Mouse (Mus musculus) kidney, adult 2 months (tissue): ENCODE results near the gene Dapp1.

ENCODE experiments used
- CTCF ChIP-seq: fragments of 200-500 bp; conservative IDR thresholded peaks from 2 replicates; pipeline ENCODE4 v1.5.1; 2011; ENCODE audit warnings: low read depth, mild to moderate bottlenecking, control low read depth, low read length, moderate library complexity, mixed read lengths; ENCODE audit not compliant: insufficient read depth, insufficient read length
- POLR2A ChIP-seq: fragments of 200-500 bp; IDR thresholded peaks from one replicate; pipeline ENCODE4 v1.6.1; 2011; ENCODE audit warnings: low read depth, low read length, control low read depth

DNA sequence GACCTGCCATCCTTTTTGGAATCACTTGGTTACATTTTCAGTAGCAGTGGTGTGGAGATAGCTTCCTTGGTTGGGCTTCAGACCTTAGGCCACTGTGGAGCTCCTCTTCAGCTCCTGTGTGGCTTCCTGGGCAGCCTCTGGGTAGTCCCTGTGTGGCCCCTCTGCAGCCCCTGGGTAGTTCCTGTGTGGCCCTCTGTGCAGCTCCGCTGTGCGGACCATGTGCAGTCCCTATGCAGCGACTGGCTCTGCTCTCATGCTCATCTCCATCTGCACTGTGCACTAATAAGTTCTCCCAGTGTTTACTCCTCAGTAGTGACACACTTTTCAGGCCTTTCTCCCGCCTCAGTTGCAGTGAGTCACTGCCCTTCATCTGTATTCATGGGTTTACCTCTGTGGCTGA, 89.2 kb downstream of the Dapp1 start:
- TF ChIP-seq POLR2A (no peak), CTCF (no peak)
